Mouse (Mus musculus) kidney, postnatal 36 days (tissue): ENCODE measurements at regions not wholly inside any gene's neighbourhood (a gene's known extent, or its start where the extent isn't known, plus 50 kb on each side); places are given as distances from the start of the nearest gene placed in this dataset.

Experiments
- DNase-seq, 2 experiments: peaks; one replicate each; pipeline ENCODE4 v3.0.0; 2021 to 2022; ENCODE audit warnings: mixed read lengths in 2 of 2

DNA sequence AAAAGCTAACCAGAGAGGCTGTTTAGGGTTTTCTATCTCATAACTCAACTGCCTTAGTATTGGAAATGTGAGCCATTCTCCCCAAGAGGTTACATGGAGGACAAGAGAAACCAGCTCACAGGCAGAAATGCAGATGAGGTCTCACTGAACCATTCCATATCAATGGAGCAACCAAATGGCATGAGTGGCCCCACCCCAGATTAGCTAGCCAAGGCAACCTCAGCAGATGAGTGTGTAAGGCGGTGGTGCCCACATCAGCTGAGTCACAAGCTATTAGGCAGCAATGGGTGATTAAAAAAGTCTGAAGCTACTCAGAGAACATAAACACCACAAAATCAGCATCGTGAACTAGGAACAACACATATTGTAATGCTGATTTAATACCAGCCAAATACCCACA lies 133.2 kb downstream of the Lpin1 start:
- DNase-seq = no peak

DNA sequence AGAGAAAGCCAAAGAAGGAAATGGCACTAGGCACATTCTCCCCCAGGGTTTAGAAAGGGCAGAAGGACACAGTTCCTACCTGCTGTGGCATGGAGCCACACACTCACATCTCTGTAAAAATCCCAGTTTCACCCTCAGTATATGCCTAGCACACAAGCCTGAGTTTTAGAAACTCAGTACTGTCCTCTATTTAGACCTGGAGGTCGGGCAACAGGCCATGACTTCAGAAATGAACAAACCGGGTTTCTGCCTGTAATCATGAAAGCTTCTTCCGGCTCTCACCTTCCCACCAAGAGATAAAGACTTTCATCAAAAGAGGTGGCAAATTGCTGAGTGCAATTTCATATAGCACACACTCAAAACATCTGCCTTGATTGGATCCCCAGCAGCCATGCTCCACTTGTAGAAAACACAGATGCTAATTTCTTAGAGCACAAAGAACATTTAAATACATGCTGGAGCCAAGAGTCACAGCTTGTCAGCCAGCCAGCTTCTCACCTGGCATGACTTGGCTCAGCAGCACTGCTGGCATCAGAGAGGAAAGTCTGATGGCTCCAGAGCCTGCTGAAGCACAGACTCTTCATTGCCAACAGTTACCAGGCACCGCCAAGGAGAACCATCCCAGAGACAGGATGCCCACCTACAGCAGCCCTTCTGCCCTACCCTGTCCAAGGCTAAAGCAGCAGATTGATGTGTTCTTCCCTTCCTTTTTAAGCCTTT lies 136.2 kb downstream of the Lpin1 start:
- peak; percentile 37 to 64 for DNase-seq

DNA sequence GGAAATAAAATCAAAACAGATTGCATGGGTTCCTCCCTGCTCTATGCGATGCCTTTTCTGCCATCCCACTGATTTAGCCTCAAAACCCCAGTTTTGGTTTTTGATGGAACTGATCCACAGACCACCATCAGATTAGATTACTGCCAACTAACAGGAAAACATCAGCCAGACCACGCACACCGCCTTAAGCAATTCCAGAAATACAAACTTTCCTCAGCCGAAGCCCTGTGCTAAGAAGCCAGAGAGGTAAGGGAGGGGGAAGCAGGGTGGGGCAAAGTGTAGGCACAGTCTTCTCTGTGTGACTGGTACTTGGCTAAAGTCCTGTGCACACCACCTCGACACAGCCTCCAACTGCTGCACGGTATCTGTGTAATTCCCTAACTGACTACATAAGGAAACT lies 153.3 kb downstream of the Lpin1 start:
- no peak for DNase-seq

GRCm38 (mm10) chr12:16450771-16451435 lies 159.9 kb downstream of the Lpin1 start:
- DNase-seq = no peak

DNA sequence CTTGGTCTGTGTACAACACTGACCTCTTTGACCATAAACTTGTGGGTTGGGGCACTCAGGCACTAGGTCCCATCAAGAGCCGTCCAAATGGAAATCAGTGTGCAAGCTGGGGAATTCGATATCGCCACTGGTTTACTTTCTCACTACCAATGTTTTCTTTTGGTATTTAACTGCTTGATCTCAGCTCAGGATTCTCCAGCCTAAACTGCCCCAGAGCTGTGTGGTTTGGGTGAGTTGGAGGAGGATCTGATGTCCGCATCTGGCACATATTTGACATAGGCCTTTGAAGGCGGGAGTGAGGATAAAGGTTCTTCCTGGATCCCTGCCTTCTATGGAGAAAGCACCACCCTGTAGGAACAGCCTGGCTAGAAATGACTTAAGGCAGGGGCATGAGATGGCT lies 172.0 kb downstream of the Lpin1 start:
- no peak for DNase-seq

DNA sequence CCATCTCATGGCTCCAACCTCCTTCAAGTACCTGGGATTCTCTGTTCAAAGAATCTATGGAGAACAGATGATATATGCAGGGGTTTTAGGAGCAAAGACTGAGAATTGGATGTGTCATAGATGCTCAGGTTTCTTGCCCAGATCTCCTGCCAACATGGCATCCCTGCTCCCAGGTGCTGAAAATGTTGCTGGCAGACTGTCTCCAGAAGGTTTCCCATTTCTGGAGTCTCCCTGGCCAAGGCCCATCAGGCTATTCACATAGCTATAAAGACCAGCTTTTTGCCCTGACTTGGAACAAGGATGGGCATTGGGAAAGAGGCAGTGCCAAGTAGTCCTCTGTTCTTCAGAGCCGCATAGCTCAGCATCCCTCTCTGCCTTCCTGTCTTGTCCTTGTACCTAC lies 173.8 kb downstream of the Lpin1 start:
- DNase-seq = no peak

- no peak for DNase-seq
Measured at GRCm38 (mm10) chr12:16436255-16436654, 174.5 kb downstream of the Lpin1 start.

- DNase-seq = no peak
Measured at GRCm38 (mm10) chr12:16434739-16435138, 176.0 kb downstream of the Lpin1 start.

DNA sequence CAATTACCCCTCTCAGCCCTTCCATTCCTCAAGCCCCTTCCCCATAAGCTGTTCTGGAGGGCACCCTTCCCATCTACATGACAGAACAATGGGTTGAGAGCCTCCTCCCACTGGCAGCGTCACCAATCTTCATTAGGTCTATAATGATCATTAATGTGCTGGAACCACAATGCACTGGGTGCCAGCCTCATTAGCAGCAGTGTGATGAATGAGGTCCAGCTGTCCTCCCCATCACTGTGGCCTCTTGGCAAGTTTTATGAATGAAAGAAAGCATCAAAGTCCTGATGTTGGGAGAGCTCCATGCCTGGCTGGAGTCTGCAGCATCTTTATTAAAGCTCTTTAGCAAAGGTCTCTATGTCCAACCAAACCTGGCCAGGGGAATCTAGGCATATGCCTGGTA lies 176.5 kb downstream of the Lpin1 start:
- DNase-seq = no peak

DNA sequence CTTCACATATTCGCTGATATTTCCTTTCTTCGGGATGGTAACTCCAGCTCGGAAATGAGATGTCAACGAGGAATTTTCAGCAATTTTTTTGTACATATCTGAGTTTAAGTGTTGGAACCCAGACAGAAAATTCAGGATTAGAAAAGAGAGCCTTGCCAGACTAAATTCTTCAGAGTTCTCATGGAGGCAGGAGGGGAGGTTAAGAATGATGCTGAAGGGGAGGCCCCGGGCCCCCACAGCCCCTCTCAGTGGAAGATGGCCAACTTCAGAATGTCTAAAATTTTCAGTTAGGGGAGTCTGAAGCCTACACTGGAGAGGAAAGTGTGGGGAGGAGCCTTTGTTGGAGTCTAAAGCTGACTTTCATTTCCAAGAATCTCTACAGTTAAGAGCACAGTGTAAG lies 184.8 kb downstream of the Lpin1 start:
- DNase-seq = no peak

GRCm38 (mm10) chr12:16424526-16424925 lies 186.2 kb downstream of the Lpin1 start:
- DNase-seq = no peak

- no peak for DNase-seq
Measured at GRCm38 (mm10) chr12:16395720-16396119, 215.0 kb downstream of the Lpin1 start.

- DNase-seq = no peak
Measured at GRCm38 (mm10) chr12:16392851-16393250, 217.9 kb downstream of the Lpin1 start.

GRCm38 (mm10) chr12:16391630-16392269 lies 219.0 kb downstream of the Lpin1 start:
- peak in 1 of 2 experiments; percentile 6 for DNase-seq

DNA sequence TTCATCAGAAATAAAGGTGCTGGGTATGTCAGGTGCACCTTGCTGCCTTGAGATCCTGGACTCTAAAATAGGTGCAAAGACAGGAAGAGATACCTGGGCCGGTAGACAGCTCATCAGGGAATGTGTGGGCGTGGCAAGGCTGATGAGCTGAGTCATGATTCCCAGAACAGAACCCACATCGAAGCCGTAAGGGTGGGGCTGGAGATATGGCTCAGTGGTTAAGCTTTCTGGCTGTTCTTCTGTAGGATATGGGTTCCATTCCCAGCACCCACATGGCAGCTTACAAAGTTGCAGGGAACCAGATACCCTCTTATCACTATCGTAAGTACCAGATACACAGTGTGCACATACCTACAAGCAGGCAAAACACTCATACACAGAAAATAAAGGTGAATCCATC lies 219.6 kb downstream of the Lpin1 start:
- no peak for DNase-seq

DNA sequence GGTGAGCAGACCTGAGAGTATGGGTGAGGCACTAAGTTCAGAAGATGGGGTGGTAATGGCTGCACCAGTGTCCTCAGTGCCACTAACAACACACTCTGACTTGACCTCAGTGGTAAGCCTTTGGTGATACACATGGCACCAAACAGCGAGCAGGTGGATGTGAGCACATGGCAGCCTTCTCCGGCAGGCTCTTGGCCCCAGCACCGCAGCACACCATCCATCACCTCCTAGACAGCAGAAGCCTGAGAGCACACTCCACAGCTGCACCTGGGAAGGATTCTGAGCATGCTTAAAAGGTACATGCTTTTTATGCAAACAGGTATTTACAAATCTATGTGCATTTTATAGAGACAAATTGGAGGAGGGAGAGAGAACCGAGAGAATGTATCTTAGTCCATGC lies 223.7 kb downstream of the Lpin1 start:
- no peak for DNase-seq

- no peak for DNase-seq
Measured at GRCm38 (mm10) chr12:16384396-16384795, 226.4 kb downstream of the Lpin1 start.

DNA sequence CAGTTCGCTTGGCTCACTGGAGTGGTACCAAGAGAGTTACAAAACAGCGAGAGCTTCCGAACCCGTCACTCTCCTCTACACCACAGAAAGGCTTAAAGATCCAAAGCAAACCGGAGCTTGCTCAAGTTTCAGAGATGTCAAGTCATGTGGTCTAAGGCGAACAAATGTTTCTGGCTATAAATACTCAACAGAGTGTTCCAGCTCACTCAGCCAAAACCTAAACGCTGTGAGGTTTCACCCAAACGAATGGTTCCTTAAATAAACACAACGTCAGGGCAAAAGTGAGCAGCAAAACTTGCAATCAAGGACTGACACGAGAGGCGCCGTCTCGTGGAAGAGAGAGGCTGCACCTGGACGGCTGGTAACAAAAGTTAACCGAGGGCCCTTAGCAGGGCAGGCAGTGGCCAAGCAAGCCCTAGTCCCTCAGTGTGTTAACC lies 227.2 kb downstream of the Lpin1 start:
- DNase-seq = peak; percentile 2 to 9

DNA sequence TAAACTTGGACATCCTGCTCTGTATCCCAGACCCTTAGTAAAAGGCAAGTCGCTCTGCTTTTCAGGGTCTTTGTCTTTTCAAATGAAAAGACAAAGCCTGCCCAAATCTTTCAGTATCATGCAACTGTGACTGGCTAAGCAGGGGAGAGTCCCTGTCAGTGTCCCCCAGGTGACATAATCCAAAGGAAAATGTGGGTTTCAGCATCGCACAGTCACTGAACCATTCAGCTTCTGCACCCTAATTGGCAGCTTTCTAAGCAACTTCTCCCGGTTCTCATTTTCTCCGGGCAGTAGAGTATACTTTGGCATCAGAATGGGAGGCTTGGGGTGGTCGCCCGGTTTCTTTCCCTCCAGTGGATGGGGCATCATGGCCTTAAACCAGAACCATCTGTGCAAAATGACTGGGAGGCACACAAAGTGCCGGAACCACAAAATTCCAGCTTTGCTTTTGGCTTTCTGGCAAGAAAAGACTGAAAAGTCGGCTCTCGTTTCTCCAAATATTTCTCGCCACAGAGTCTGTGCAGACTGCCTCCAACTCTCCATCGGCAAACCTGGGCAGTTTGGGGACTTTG lies 228.3 kb downstream of the Lpin1 start:
- DNase-seq = no peak

DNA sequence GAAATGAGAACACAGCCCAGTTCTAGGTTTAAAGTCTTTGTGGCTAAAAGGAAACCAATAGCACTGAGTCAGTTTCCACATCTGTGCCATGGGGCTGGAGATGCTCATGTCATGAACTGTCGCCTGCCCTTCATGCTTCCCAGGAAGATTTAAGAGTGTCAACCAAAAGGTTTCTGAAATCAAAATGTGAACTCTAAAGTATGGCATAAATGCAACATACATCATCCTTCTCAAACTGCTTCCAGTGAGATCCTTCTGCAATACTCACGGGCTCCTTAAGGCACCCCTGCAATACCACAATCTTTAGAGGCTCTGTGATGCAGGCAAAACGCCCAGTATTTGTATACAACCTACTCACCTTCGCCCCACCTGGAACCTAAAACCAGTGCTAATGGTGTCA lies 229.7 kb downstream of the Lpin1 start:
- no peak for DNase-seq

DNA sequence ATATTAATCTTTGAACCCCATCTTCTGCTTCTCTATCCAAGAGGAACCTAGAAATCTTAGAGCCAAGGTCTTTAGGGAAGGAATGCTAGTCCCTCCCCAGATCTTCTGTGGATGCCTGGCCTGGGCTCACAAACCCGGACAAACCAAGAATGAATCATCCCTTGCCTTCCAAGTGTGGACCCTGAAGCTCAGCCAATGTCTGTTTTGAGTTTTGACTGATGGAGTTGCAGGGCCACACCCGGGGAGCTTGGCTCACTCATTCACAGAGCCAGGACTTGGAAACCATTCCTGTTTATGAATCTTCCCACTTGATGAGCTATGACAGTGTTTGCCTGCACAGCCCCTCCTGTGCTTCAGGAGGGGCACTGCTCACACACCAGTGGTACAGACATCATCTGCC lies 230.4 kb downstream of the Lpin1 start:
- DNase-seq = no peak

- no peak for DNase-seq
Measured at GRCm38 (mm10) chr12:16379415-16379814, 231.4 kb downstream of the Lpin1 start.

GRCm38 (mm10) chr12:16378501-16378900 lies 232.3 kb downstream of the Lpin1 start:
- no peak for DNase-seq
